Mouse (Mus musculus) lung, postnatal 0 days (tissue): Measurements from ENCODE around the gene Slc4a1. TPM values are rescaled to one million over a fixed set of nuclear protein-coding genes. Genes with fewer than 3 reads are reported as not detected.

Source experiments
- ATAC-seq: fragments of 200-750 bp; cut with Nextera tagmentation; 2 replicates; pipeline ENCODE4 v1.8.0; 2017; ENCODE audit warnings: moderate library complexity
- DNase-seq: peaks from one replicate; pipeline ENCODE4 v3.0.0-alpha.2; 2016; ENCODE audit warnings: low spot score
- H3K27ac ChIP-seq: fragments of 300-500 bp; sonication (generic); 2 replicates; pipeline ENCODE4 v1.5.1; 2014; ENCODE audit warnings: antibody characterized with exemption, mild to moderate bottlenecking, low read length, mixed read lengths
- H3K27me3 ChIP-seq: fragments of 300-500 bp; sonication (generic); replicated peaks from 2 replicates; pipeline ENCODE4 v1.6.1; 2014; ENCODE audit warnings: low read length, mixed read lengths; ENCODE audit not compliant: insufficient read depth
- H3K36me3 ChIP-seq: fragments of 300-500 bp; sonication (generic); 2 replicates; pipeline ENCODE4 v1.6.1; 2014; ENCODE audit warnings: low read length, mixed read lengths; ENCODE audit not compliant: insufficient read depth
- H3K4me1 ChIP-seq: fragments of 300-500 bp; sonication (generic); 2 replicates; pipeline ENCODE4 v1.6.1; 2014; ENCODE audit warnings: antibody characterized with exemption, low read depth, low read length, mixed read lengths; ENCODE audit not compliant: insufficient read depth
- H3K4me2 ChIP-seq: fragments of 300-500 bp; sonication (generic); replicated peaks from 2 replicates; pipeline ENCODE4 v1.6.1; 2014; ENCODE audit warnings: low read depth, mild to moderate bottlenecking, low read length, moderate library complexity, mixed read lengths
- H3K4me3 ChIP-seq: fragments of 300-500 bp; sonication (generic); 2 replicates; pipeline ENCODE4 v1.5.1; 2014; ENCODE audit warnings: low read depth, low read length
- H3K9ac ChIP-seq: fragments of 300-500 bp; sonication (generic); replicated peaks from 2 replicates; pipeline ENCODE4 v1.6.1; 2014; ENCODE audit warnings: low read depth, mild to moderate bottlenecking
- H3K9me3 ChIP-seq: fragments of 300-500 bp; sonication (generic); 2 replicates; pipeline ENCODE4 v1.6.1; 2016; ENCODE audit warnings: low read length, mixed read lengths
- CTCF ChIP-seq: IDR thresholded peaks from 2 replicates; pipeline ENCODE4 v1.5.1; 2016; ENCODE audit warnings: antibody characterized with exemption, mild to moderate bottlenecking
- EP300 ChIP-seq: IDR thresholded peaks from 2 replicates; pipeline ENCODE4 v1.6.1; 2016; ENCODE audit warnings: antibody characterized with exemption, mild to moderate bottlenecking, control low read depth
- WGBS: fragments of 180-500 bp; shearing (Covaris S2); extraction: QIAGEN DNeasy Blood & Tissue Kit; methylation state at CpG from one replicate; pipeline ENCODE4 v1.1.7; 2014; 5-methylcytosine and 5-hydroxymethylcytosine counted together
- polyA plus RNA-seq: library from polyadenylated mRNA; unstranded; fragments of >200 nt; fragmentation: Nextera tagmentation; extraction: Ambion mirVana; gene quantifications from 2 replicates; pipeline ENCODE4 v1.2.1, GENCODE M21; 2015

Gene Slc4a1
- polyA plus RNA-seq, 1 experiment from 2014 or later, result 9.8 TPM

GRCm38 (mm10) chr11:102386121-102386520, 20.1 kb upstream of the Slc4a1 start:
- H3K4me2 ChIP-seq, result no peak overlapping the region
- 43% methylated on average over 5 of the region's 5 CpGs for WGBS
- ATAC-seq, result no peak
- no peak for TF ChIP-seq CTCF
- TF ChIP-seq EP300, result no peak
- no peak overlapping the region for H3K27ac ChIP-seq
- no peaks in the 10 kb centered on the region for H3K27me3 ChIP-seq
- H3K9me3 ChIP-seq, result no peaks in the 10 kb centered on the region
- H3K4me1 ChIP-seq, result no peaks in the 10 kb centered on the region
- H3K36me3 ChIP-seq, result no peaks in the 10 kb centered on the region
- no peak for DNase-seq
- no peak overlapping the region for H3K4me3 ChIP-seq
- H3K9ac ChIP-seq, result no peak overlapping the region

GRCm38 (mm10) chr11:102385075-102385474, 19.1 kb upstream of the Slc4a1 start:
- H3K27me3 ChIP-seq, result no peaks in the 10 kb centered on the region
- H3K9ac ChIP-seq, result no peak overlapping the region
- ATAC-seq (no peak), DNase-seq (no peak)
- H3K36me3 ChIP-seq, result no peaks in the 10 kb centered on the region
- no peaks in the 10 kb centered on the region for H3K9me3 ChIP-seq
- WGBS, result 42% methylated on average over 4 of the region's 4 CpGs
- H3K27ac ChIP-seq, result no peak overlapping the region
- TF ChIP-seq CTCF (no peak), EP300 (no peak)
- no peak overlapping the region for H3K4me3 ChIP-seq
- no peak overlapping the region for H3K4me2 ChIP-seq
- H3K4me1 ChIP-seq, result no peaks in the 10 kb centered on the region

GRCm38 (mm10) chr11:102384418-102384817, 18.4 kb upstream of the Slc4a1 start:
- no peak for ATAC-seq
- WGBS, result 56% methylated on average over 2 of the region's 2 CpGs
- H3K9me3 ChIP-seq, result no peaks in the 10 kb centered on the region

GRCm38 (mm10) chr11:102383365-102384136, 17.5 kb upstream of the Slc4a1 start:
- WGBS, result 82% methylated on average over 1 of the region's 1 CpGs
- no peak for DNase-seq
- TF ChIP-seq EP300 (no peak), CTCF (no peak)
- no peak overlapping the region for H3K9ac ChIP-seq
- H3K9me3 ChIP-seq, result no peaks in the 10 kb centered on the region
- H3K27me3 ChIP-seq, result no peaks in the 10 kb centered on the region
- H3K4me3 ChIP-seq, result no peak overlapping the region
- H3K36me3 ChIP-seq, result no peaks in the 10 kb centered on the region
- H3K27ac ChIP-seq, result no peak overlapping the region
- no peak overlapping the region for H3K4me2 ChIP-seq
- no peak for ATAC-seq
- no peaks in the 10 kb centered on the region for H3K4me1 ChIP-seq

More at GRCm38 (mm10) chr11:102384418-102384817, 18.4 kb upstream of the Slc4a1 start:
- Histone ChIP-seq H3K27ac (no peak overlapping the region), H3K36me3 (no peaks in the 10 kb centered on the region), H3K4me2 (no peak overlapping the region), H3K27me3 (no peaks in the 10 kb centered on the region), H3K4me3 (no peak overlapping the region), H3K9ac (no peak overlapping the region), H3K4me1 (no peaks in the 10 kb centered on the region)
- TF ChIP-seq EP300 (no peak), CTCF (no peak)
- no peak for DNase-seq

GRCm38 (mm10) chr11:102382794-102383193, 16.8 kb upstream of the Slc4a1 start:
- Histone ChIP-seq H3K27me3 (no peaks in the 10 kb centered on the region), H3K4me2 (no peak overlapping the region), H3K9me3 (no peaks in the 10 kb centered on the region), H3K36me3 (no peaks in the 10 kb centered on the region), H3K9ac (no peak overlapping the region), H3K4me3 (no peak overlapping the region), H3K4me1 (no peaks in the 10 kb centered on the region), H3K27ac (no peak overlapping the region)
- ATAC-seq, result no peak
- no peak for DNase-seq
- WGBS, result 72% methylated on average over 3 of the region's 3 CpGs
- TF ChIP-seq CTCF (no peak), EP300 (no peak)

- WGBS, result 28% methylated on average over 4 of the region's 4 CpGs
- ATAC-seq, result no peak
- H3K27me3 ChIP-seq, result no peaks in the 10 kb centered on the region
Observed at GRCm38 (mm10) chr11:102381341-102382100, 15.5 kb upstream of the Slc4a1 start.

More at GRCm38 (mm10) chr11:102381341-102382100, 15.5 kb upstream of the Slc4a1 start:
- H3K4me1 ChIP-seq, result no peaks in the 10 kb centered on the region
- TF ChIP-seq CTCF (no peak), EP300 (no peak)
- H3K36me3 ChIP-seq, result no peaks in the 10 kb centered on the region
- no peak overlapping the region for H3K9ac ChIP-seq
- no peak overlapping the region for H3K4me2 ChIP-seq
- H3K9me3 ChIP-seq, result no peaks in the 10 kb centered on the region
- no peak overlapping the region for H3K27ac ChIP-seq
- DNase-seq, result no peak
- H3K4me3 ChIP-seq, result no peak overlapping the region
